Mouse (Mus musculus) layer of hippocampus, postnatal 14 days (tissue): Measurements from ENCODE around the gene Tssk4. TPM values are rescaled to one million over a fixed set of nuclear protein-coding genes. Genes with fewer than 3 reads are reported as not detected.

Experiments used
- DNase-seq, 2 experiments: peaks; one replicate each; pipeline ENCODE4 v3.0.0; 2021 to 2022; ENCODE audit warnings: low spot score in 2 of 2, mixed read lengths in 1 of 2
- total RNA-seq, 2 experiments: library from RNA; stranded (reverse); gene quantifications; 2 replicates each; pipeline ENCODE4 v1.2.3; 2021

Gene Tssk4
- total RNA-seq, 2 experiments from 2014 or later = 0.81 to 0.90 TPM

- no peak for DNase-seq
Measured at GRCm38 (mm10) chr14:55642679-55643059, 7.3 kb upstream of the Tssk4 start.

GRCm38 (mm10) chr14:55643060-55643907, 6.7 kb upstream of the Tssk4 start, which contains the start of gene Tm9sf1:
Gene Tm9sf1, minus strand, starts transcription at chr14:55643806.
- DNase-seq = peak; percentile 86 to 95

DNA sequence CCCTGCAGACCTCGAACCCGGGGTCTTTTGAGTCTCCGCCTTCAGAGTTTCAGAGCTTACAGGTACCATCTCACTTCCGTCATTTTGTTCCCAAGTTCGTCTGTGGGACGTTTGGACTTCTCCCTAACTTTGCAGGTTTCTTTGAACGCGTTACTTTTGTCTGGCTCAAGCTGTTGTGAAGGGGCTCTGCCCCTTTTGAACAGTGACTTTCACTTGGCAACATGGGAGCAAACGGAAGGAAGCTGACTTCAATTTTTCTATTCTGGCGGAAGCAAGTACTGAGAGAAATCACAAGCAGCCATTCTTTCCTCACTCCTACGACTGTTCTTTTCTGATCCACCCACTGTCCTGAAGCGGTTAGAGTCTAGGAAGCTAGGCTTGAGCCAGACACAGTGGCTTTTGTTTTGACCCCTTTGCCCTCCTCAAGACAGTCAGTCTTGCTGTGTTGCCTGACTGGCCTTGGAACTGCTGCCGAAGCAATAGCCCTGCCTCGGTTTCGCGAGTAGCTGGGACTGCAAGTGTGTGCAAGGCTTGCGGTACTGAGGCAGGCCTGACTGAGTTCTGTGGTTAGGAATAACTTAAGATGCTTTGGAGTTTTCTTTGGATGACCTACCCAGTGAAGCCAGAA, 5.6 kb upstream of the Tssk4 start:
- no peak for DNase-seq

- DNase-seq = no peak
Measured at GRCm38 (mm10) chr14:55651528-55651927, 1.5 kb downstream of the Tssk4 start.

GRCm38 (mm10) chr14:55656935-55657334, 7.0 kb downstream of the Tssk4 start:
- DNase-seq = no peak

DNA sequence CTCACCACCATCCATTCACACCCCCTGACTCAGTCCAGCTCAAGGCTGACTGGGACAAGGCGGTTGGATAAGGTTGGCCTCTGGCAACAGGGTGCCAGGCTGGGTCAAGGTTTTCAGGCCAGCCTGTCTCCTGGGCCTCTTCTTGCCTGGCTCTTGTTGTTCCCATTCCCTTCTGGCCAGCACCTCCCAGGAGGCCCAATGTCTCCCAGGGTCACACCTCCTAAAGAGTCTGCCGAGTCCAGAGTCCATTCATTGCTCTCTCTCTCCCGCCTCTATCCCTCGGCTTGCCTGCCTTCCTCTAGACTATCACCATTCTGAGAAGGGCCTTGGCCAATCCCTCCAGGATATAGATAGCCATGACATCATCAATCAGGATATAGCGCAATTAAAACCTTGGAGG, 8.0 kb downstream of the Tssk4 start:
- DNase-seq = no peak

- peak; percentile 75 to 82 for DNase-seq
Measured at GRCm38 (mm10) chr14:55659960-55660573, 10.1 kb downstream of the Tssk4 start, which contains the start of gene Mdp1. Gene Mdp1, minus strand, starts transcription at chr14:55660508.

DNA sequence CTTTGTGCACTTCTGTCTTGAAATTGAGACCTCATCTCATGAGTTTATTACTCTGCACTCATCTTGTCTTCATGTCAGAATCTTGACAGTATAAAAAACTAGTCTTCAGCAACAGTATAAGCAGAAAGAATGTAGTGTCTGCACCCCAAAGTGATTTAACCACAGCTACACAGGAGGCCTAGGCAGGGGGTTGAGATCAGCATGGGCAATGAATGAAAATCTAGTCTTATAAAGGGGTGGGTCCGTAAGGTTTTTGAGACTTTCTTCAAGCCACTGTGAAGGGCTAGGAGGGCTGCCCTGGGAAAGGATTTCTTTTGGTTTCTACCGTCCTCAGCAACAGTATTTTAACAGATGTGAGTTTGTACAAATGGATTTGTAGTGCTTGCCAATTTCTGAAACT, 10.7 kb downstream of the Tssk4 start:
- no peak for DNase-seq

DNA sequence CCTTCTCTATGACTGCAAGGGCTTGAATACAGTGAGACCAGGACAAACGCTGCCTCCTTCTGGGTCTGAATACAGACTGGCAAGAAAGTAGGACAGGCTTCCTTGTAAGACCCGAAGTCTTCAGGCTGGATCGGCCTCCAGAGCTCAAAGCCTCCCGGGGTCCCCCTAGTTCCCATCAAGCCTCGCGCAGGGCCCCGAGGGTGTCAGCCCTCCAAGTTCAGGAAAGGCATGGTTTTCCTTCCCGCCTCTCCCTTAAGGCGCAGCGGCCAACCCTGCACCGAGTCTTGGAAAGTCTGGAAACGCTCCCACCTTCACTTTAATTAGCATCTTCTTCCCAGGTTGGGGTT, 21.5 kb downstream of the Tssk4 start:
- DNase-seq = peak in 1 of 2 experiments; percentile 61

DNA sequence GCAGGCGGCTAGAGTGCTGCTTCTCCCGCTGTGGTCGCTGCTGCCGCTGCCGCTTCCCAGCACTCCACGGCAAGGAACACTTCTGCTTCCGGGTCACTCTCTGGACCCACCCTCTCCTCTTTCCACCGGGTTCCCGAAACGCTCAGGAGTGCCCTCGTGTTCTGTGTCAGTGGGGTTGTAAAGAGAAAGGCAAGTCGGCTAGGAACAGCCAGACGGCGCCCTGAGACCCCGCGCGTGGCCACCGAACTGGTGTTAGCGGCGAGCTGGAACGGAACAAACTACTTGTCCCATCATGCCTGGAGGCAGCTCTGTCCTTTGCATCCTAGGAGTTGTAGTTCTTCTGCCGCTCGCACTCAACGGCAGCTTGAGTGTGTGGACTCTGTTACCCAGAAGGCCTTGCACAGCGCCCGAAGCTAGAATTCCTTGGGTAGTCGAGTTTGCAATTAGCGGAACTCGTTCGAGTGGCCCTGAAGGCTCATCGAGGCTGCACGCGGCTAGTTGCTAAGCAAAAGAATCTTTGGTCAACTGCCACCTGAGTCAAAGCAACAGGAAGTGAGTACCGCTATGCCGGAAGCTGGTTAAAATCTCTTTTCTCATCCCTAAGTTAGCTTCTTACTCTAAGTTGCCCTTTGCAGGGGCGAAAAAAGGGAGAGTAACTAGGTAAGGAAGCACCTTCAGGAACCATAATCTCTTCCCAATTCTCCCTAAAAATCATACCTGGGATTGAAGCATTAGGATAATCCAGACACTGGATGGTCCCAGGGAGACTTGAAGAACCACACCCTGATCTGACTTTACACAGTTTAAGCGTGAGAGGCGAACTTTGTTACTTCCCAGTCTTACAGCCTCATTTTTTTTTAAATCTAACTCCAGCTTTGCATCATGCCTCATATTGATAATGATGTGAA, 22.1 kb downstream of the Tssk4 start, which contains the start of the genes Gmpr2 and Nedd8:
Gmpr2 (plus strand) TSS at position 109 of the 908 bp plus-strand sequence.
Nedd8 (minus strand) TSS at position 292 of the 908 bp plus-strand sequence.
- peak; percentile 96 for DNase-seq

DNA sequence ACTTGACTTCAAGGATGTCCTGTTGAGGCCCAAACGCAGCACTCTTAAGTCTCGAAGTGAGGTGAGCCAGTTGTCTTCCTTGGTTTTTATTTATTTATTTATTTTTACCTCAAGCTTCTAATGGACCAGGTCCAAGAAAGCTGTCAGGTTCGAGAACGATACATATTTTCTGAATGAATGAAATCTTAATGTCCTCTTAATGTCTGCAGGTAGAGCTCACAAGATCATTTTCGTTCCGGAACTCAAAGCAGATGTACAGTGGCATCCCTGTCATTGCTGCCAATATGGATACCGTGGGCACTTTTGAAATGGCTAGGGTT, 22.7 kb downstream of the Tssk4 start:
- DNase-seq = no peak

DNA sequence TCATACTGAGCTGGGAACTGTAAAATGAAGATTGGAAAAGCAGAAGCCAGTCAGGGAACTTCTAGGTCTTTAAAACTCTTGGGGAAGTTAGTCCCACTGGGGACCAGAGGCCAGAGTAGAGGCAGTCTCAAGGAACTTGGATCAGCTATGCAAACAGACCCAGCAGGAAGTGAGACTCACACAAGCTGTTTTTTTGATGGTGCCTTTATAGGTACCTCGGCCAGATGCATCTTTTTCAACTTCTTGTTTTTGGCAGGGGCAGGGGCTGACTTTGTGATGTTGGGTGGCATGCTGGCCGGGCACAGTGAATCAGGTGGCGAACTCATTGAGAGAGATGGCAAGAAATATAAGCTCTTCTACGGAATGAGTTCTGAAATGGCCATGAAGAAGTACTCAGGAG, 27.6 kb downstream of the Tssk4 start:
- DNase-seq = no peak

- DNase-seq = peak; percentile 95 to 97
Measured at GRCm38 (mm10) chr14:55681160-55682117, 31.5 kb downstream of the Tssk4 start, which contains the start of gene Tinf2. Gene Tinf2, minus strand, starts transcription at chr14:55681820.

GRCm38 (mm10) chr14:55682118-55682493, 32.1 kb downstream of the Tssk4 start:
- DNase-seq = no peak

DNA sequence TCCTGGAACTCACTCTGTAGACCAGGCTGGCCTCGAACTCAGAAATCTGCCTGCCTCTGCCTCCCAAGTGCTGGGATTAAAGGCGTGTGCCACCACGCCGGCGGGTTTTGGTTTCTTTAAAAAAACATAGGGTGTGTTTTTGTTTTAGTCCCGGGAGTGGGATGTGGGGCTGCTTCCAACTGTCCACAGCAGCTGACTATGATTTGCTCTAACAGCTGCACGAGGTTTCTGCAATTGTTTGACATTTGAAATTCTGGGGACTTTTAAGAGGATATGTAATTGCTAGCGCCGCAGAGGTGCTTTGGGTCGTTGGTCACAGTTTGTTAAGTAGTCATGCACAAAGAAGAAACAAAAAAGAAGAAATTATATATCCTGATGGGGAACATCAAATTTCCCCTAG, 39.4 kb downstream of the Tssk4 start:
- no peak for DNase-seq

GRCm38 (mm10) chr14:55697226-55697625, 47.2 kb downstream of the Tssk4 start:
- DNase-seq = no peak

GRCm38 (mm10) chr14:55701131-55701530, 51.1 kb downstream of the Tssk4 start:
- no peak for DNase-seq
